Mouse (Mus musculus) heart, postnatal 0 days (tissue): ENCODE data around the gene Rbm8a2. TPM values are rescaled to one million over a fixed set of nuclear protein-coding genes. Genes with fewer than 3 reads are reported as not detected.

ENCODE experiments used
- ATAC-seq: fragments of 200-750 bp; cut with Nextera tagmentation; 2 replicates; pipeline ENCODE4 v1.8.0; 2017; ENCODE audit warnings: low read depth, moderate number of reproducible peaks, moderate library complexity; ENCODE audit not compliant: insufficient read depth
- DNase-seq: peaks from one replicate; pipeline ENCODE4 v3.0.0-alpha.2; 2016; ENCODE audit warnings: low spot score
- H3K27ac ChIP-seq: fragments of 300-500 bp; sonication (generic); 2 replicates; pipeline ENCODE4 v1.5.1; 2014; ENCODE audit warnings: low read depth, mild to moderate bottlenecking
- H3K27me3 ChIP-seq: fragments of 300-500 bp; sonication (generic); 2 replicates; pipeline ENCODE4 v1.6.1; 2014; ENCODE audit warnings: low read length, mixed read lengths; ENCODE audit not compliant: control insufficient read depth, insufficient read depth
- H3K36me3 ChIP-seq: fragments of 300-500 bp; sonication (generic); replicated peaks from 2 replicates; pipeline ENCODE4 v1.6.1; 2014; ENCODE audit warnings: low read length, mixed read lengths; ENCODE audit not compliant: control insufficient read depth, insufficient read depth
- H3K4me1 ChIP-seq: fragments of 300-500 bp; sonication (generic); 2 replicates; pipeline ENCODE4 v1.6.1; 2014; ENCODE audit warnings: antibody characterized with exemption; ENCODE audit not compliant: control insufficient read depth, insufficient read depth
- H3K4me2 ChIP-seq: fragments of 300-500 bp; sonication (generic); 2 replicates; pipeline ENCODE4 v1.6.1; 2014; ENCODE audit warnings: low read depth, mild to moderate bottlenecking, low read length, moderate library complexity
- H3K4me3 ChIP-seq: fragments of 300-500 bp; sonication (generic); 2 replicates; pipeline ENCODE4 v1.5.1; 2014; ENCODE audit warnings: low read depth, low read length
- H3K9ac ChIP-seq: fragments of 300-500 bp; sonication (generic); replicated peaks from 2 replicates; pipeline ENCODE4 v1.6.1; 2014; ENCODE audit warnings: low read depth, low read length, mixed read lengths
- H3K9me3 ChIP-seq: fragments of 300-500 bp; sonication (generic); replicated peaks from 2 replicates; pipeline ENCODE4 v1.6.1; 2016; ENCODE audit warnings: low read length; ENCODE audit not compliant: control insufficient read depth
- CTCF ChIP-seq: IDR thresholded peaks from 2 replicates; pipeline ENCODE4 v1.5.1; 2016; ENCODE audit warnings: antibody characterized with exemption, control low read depth, low read depth
- EP300 ChIP-seq: IDR thresholded peaks from 2 replicates; pipeline ENCODE4 v1.6.1; 2016; ENCODE audit warnings: antibody characterized with exemption, low read depth
- WGBS: fragments of 180-500 bp; shearing (Covaris S2); extraction: QIAGEN DNeasy Blood & Tissue Kit; methylation state at CpG from one replicate; pipeline ENCODE4 v1.1.7; 2014; 5-methylcytosine and 5-hydroxymethylcytosine counted together
- polyA plus RNA-seq: library from polyadenylated mRNA; unstranded; fragments of >200 nt; fragmentation: Nextera tagmentation; extraction: Ambion mirVana; gene quantifications from 2 replicates; pipeline ENCODE4 v1.2.1, GENCODE M21; 2015
- total RNA-seq: library from RNA; depleted of rRNA; stranded (reverse); fragments of >200 nt; gene quantifications from 2 replicates; pipeline ENCODE4 v1.2.3, GENCODE M21; 2014; ENCODE audit warnings: low replicate concordance; rRNA removed

Gene Rbm8a2
- total and polyA plus RNA-seq, 2 experiments from 2014 or later: not detected

DNA sequence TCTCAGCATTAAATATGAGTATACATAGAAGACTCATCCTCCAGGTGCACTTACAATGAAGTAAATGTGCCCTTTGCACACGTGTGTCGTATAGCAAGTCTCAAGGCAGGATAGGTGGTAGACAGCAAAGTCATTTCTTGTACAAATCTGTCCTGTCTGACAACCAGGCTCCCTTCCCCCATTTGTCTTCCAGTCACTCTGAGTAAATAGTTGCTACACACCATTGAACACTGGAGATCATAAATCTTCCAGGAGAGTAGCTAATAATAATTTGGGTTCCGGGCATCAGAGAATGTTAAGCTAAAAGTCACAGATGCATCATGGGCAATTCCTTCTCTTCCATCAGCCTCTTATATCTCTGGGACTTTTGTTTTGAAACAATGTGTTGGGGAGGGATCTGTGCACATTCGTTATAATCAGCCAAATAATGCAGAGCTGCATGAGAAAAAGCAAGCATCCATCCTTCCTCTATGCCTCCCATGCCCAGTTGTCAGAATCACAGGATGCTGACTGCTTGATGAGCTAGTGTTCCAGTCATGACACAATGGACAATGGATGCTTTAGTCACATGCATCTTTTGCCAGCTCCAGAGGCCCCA lies 32.1 kb downstream of the Rbm8a2 start:
- no peak for TF ChIP-seq CTCF
- TF ChIP-seq EP300: no peak
- 66% methylated on average over 4 of the region's 4 CpGs for WGBS
- no peaks in the 10 kb centered on the region for H3K27me3 ChIP-seq
- H3K36me3 ChIP-seq: no peaks in the 10 kb centered on the region
- no peak overlapping the region for H3K4me3 ChIP-seq
- H3K27ac ChIP-seq: no peak overlapping the region
- H3K9me3 ChIP-seq: no peaks in the 10 kb centered on the region
- no peak for ATAC-seq
- H3K4me1 ChIP-seq: no peaks in the 10 kb centered on the region
- no peak for DNase-seq
- no peak overlapping the region for H3K9ac ChIP-seq
- H3K4me2 ChIP-seq: no peak overlapping the region

- no peaks in the 10 kb centered on the region for H3K4me1 ChIP-seq
- 73% methylated on average over 7 of the region's 7 CpGs for WGBS
- no peak for ATAC-seq
Observed at GRCm38 (mm10) chr1:175943168-175943567, 35.7 kb downstream of the Rbm8a2 start.

DNA sequence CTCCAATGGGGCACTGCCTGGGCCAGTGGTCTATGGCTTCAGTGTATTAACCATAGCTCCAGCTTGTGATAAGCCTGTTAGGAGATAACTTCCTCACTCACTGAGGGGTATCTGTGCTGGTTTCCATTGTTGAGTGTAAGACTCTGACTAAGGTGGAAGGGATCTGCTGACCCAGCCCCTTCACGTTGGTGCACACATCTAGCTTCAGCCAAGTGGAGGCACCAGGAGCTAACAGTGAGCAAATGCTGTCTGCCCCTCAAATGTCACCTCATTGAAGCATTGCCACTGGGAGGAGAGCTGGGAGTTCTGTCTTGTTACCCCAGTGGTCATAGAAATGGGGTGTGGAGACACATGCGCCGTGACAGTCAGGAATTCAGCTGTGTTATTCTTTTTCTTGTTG lies 40.2 kb downstream of the Rbm8a2 start:
- WGBS: 76% methylated on average over 3 of the region's 3 CpGs
- no peak overlapping the region for H3K4me2 ChIP-seq
- H3K27ac ChIP-seq: no peak overlapping the region
- H3K27me3 ChIP-seq: no peaks in the 10 kb centered on the region
- H3K4me3 ChIP-seq: no peak overlapping the region
- no peak for TF ChIP-seq CTCF
- no peak for TF ChIP-seq EP300
- H3K9me3 ChIP-seq: no peaks in the 10 kb centered on the region
- H3K9ac ChIP-seq: no peak overlapping the region
- ATAC-seq (no peak), DNase-seq (no peak)
- H3K4me1 ChIP-seq: no peaks in the 10 kb centered on the region
- no peaks in the 10 kb centered on the region for H3K36me3 ChIP-seq

More at GRCm38 (mm10) chr1:175943168-175943567, 35.7 kb downstream of the Rbm8a2 start:
- TF ChIP-seq EP300 (no peak), CTCF (no peak)
- Histone ChIP-seq H3K4me3 (no peak overlapping the region), H3K4me2 (no peak overlapping the region), H3K27ac (no peak overlapping the region), H3K9me3 (no peaks in the 10 kb centered on the region), H3K36me3 (no peaks in the 10 kb centered on the region), H3K9ac (no peak overlapping the region), H3K27me3 (no peaks in the 10 kb centered on the region)
- no peak for DNase-seq

DNA sequence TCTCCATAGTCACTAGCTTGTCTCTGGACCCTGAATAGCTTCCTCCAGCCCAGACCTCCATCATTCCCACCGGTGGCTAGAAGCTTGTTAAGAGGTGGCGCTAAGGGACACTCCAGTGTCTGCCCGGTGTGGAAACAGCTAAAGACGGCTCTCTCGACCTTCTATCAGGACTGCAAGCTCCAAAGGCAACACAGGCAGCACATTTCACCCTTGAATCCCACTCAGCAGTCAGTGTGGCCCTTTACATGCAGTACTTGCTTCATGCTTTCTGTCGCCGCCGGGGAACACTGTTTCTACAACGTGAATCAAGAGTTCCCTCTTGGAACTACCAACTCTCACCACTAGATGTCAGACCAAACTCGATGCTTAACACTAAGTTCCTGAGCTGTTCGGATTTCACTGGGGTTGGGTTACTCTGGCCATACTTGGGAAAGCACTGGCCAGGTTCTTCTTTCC lies 42.6 kb downstream of the Rbm8a2 start:
- no peak for TF ChIP-seq EP300
- peak; percentile 95 for TF ChIP-seq CTCF
- DNase-seq (peak; percentile 72), ATAC-seq (peak; percentile 49; the same call in 1 of the 2 replicates)

GRCm38 (mm10) chr1:175931391-175931790 lies 47.5 kb downstream of the Rbm8a2 start:
- WGBS: 78% methylated on average over 5 of the region's 5 CpGs
- no peaks in the 10 kb centered on the region for H3K36me3 ChIP-seq
- no peaks in the 10 kb centered on the region for H3K27me3 ChIP-seq
- H3K27ac ChIP-seq: no peak overlapping the region
- no peaks in the 10 kb centered on the region for H3K9me3 ChIP-seq
- no peak overlapping the region for H3K9ac ChIP-seq
- DNase-seq: no peak
- ATAC-seq: no peak
- no peaks in the 10 kb centered on the region for H3K4me1 ChIP-seq
- H3K4me3 ChIP-seq: no peak overlapping the region
- H3K4me2 ChIP-seq: no peak overlapping the region
- TF ChIP-seq CTCF: no peak
- TF ChIP-seq EP300: no peak

More for the DNA sequence above, 42.6 kb downstream of the Rbm8a2 start:
- H3K27me3 ChIP-seq: no peaks in the 10 kb centered on the region
- peak overlapping the region; percentile 49 for H3K4me2 ChIP-seq
- no peaks in the 10 kb centered on the region for H3K36me3 ChIP-seq
- H3K4me3 ChIP-seq: peak overlapping the region; percentile 23; the same call in 1 of the 2 replicates
- H3K4me1 ChIP-seq: no peaks in the 10 kb centered on the region
- H3K27ac ChIP-seq: no peak overlapping the region
- WGBS: 9% methylated on average over 11 of the region's 11 CpGs
- H3K9me3 ChIP-seq: no peaks in the 10 kb centered on the region
- H3K9ac ChIP-seq: peak overlapping the region; percentile 37; the same call in 1 of the 2 replicates

Other genes starting within 250 kb of the Rbm8a2 start
- gene Exo1, start 98.5 kb downstream of the Rbm8a2 start, total RNA-seq: 13.3 and 22.8 TPM in 2 replicates
- gene Exo1, start 98.5 kb downstream of the Rbm8a2 start, polyA plus RNA-seq: 7.2 and 8.7 TPM in 2 replicates
- gene Gm38100, start 58.8 kb downstream of the Rbm8a2 start, total RNA-seq: not detected in 2 replicates
- 0.12 and 0.23 TPM in 2 replicates for gene Gm38100, start 58.8 kb downstream of the Rbm8a2 start, polyA plus RNA-seq